Mouse (Mus musculus): Measurements from ENCODE around the gene Fam173a.
A peak's percentile ranks its signal among the peaks of the same experiment; 100 is the strongest.

Fam173a gene

DNA sequence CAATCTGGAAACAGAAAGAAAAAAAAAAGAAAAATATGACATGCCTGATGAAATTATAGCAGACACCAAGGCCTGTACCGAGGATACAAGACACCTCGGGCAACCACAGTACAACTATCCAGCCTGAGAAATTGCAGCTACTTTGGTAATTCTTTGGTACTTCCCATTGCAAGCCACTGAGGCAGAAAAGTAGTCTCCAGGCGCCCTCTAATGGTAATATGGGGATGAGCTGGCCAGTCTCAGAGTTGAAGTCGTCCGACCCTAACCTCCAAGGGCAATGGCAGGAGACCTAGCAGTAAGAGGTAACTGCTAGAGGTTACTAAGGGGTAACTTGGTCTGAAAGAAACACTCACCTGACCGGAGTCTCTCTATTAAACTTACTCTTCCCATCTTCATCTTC, 8.3 kb upstream of the Fam173a start:
- DNase-seq (ENCODE audit: extremely low read depth, insufficient read length, low spot score): no peak

GRCm38 (mm10) chr17:25796951-25797369, 4.3 kb upstream of the Fam173a start, which contains the start of gene Metrn:
Metrn (minus strand) TSS chr17:25797136.
- DNase-seq (ENCODE audit: extremely low read depth, insufficient read length, low spot score): peak; percentile 79

- DNase-seq (ENCODE audit: extremely low read depth, insufficient read length, low spot score): peak; percentile 57
Measured at GRCm38 (mm10) chr17:25796211-25796771, 3.6 kb upstream of the Fam173a start.

- DNase-seq (ENCODE audit: extremely low read depth, insufficient read length, low spot score): peak; percentile 51
Measured at GRCm38 (mm10) chr17:25795609-25796092, 3.0 kb upstream of the Fam173a start, which contains the start of gene AC134908.4. AC134908.4 (minus strand) TSS chr17:25795659.

GRCm38 (mm10) chr17:25794998-25795397, 2.3 kb upstream of the Fam173a start:
- no peak for DNase-seq (ENCODE audit: extremely low read depth, insufficient read length, low spot score)

- no peak for DNase-seq (ENCODE audit: extremely low read depth, insufficient read length, low spot score)
Measured at GRCm38 (mm10) chr17:25794197-25794596, 1.5 kb upstream of the Fam173a start.

- DNase-seq (ENCODE audit: extremely low read depth, insufficient read length, low spot score): peak; percentile 89
Measured at GRCm38 (mm10) chr17:25791843-25792527, 716 bp downstream of the Fam173a start.

DNA sequence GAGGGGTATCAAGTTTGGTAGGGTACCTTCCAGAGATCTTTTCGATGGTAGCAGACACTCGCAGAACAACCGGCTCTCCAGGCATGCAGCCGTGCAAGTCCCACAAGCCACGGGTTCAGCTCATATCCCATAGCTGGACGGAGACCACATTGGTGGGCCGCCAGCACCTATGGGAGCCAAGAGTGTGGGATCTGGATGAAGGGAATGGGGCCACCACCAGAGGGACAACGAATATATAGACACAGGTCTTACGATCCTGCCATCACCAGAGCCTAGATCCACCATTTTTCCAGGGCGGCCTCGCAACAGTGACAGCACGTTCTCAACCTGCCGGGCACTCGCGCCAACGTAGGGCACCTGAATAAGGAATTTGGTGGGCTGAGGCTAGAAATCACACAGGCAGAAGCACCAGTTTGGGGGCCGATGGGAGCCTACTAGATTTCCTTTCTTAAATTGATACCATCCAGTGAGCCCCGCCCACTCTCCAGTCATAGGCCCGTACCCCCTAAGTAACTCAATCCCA, 1.3 kb downstream of the Fam173a start:
- no peak for DNase-seq (ENCODE audit: extremely low read depth, insufficient read length, low spot score)

- DNase-seq (ENCODE audit: extremely low read depth, insufficient read length, low spot score): no peak
Measured at GRCm38 (mm10) chr17:25786781-25787504, 5.8 kb downstream of the Fam173a start.

- DNase-seq (ENCODE audit: extremely low read depth, insufficient read length, low spot score): no peak
Measured at GRCm38 (mm10) chr17:25786280-25786679, 6.4 kb downstream of the Fam173a start, which contains the start of gene Ccdc78. Ccdc78 (plus strand) TSS chr17:25786580.

DNA sequence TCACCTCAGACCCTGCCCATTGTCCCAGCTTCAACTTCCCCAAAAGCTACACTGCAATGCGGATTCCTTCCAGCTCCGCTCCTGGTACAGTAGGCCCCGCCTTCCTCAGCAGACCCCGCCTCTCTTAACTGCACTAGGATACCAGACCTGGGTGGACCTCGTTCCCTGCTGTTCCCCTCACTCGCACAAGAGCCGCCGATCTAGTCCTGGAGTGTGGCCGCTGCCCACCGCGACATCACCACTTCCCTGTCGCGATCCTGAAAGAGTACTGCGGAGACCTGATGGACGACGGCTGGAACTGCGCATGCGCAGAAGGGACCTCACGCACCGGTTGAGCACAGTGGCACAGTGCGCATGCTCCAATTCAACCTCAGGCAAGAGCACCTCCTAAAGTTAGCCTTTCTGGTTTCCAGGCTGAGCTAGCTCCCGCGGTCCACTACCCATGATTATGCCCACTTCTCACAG, 7.4 kb downstream of the Fam173a start, which contains the start of gene Haghl:
Gene Haghl (minus strand): TSS at position 393 of the 465 bp plus-strand sequence.
- DNase-seq (ENCODE audit: extremely low read depth, insufficient read length, low spot score): peak; percentile 92

DNA sequence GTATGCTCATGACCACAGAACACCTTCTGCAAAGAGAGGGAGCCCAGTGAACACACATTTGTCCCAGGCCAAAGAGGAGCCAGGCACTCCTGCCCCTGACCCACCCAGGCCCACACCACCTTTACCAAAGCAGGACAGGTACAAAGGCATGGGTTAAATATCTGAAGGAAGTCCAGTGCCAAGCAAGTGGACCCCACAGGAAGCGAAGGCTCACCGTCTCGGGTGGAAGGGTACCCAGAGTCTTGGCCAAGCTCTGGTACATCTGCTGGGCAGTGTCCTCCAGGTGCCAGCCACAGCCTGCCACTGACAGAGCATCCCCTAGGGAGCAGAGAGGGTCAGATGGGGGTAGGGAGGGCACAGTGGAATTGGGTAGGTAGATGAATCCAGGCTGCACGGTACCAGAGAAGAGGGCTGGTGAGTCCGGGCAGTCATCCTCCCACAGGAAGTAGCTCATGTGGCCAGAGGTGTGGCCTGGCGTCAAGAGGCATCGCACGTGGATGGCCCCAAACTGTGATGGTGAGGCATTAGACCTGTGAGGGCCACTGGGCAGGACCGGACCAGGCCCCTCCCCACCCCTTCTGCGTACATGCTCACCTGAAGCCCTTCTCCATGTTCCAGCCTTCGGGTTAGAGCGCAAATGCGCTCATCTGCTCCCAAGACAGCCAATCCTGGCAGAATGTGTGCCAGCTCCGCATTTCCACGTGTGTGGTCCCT, 8.7 kb downstream of the Fam173a start:
- DNase-seq (ENCODE audit: extremely low read depth, insufficient read length, low spot score): no peak

DNA sequence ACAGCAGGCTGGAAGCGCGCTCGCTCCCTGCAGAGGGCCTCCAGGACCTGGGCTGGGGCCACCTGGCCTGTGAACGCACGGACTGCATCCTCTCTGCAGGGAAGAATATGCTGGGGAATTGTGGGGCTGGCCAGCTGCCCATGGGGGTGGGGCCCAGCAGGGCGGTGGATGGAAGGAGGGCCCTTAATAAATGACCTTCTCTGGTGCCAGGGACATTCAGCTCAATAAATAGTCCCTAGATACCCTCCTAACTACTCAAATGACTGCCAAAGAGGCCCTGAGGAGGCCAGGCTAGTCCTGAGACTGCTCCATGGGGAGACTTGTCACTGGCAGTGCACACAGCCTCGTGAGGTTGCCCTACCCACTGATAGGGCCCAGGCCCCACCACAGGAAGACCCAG, 9.6 kb downstream of the Fam173a start:
- DNase-seq (ENCODE audit: extremely low read depth, insufficient read length, low spot score): no peak

GRCm38 (mm10) chr17:25781339-25781738, 11.4 kb downstream of the Fam173a start:
- DNase-seq (ENCODE audit: extremely low read depth, insufficient read length, low spot score): no peak

DNA sequence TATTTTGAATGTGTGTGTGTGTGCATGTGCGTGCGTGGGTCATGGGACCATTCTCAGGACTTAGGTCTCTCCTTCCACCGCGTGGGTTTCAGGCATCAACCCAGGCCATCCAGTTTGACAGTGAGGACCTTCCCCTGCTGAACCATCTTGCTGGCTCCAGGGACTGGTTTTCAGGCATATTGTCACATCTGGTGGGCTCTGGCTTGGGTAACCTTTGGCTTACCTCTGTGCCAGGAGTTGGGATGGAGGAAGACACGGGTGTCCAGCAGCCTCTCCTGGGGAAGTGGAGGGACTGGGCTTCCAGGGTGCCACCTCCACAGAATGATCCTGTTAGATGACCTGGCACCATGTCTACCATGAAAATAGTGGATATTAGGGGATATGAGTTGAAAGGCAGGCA, 14.8 kb downstream of the Fam173a start:
- no peak for DNase-seq (ENCODE audit: extremely low read depth, insufficient read length, low spot score)

DNA sequence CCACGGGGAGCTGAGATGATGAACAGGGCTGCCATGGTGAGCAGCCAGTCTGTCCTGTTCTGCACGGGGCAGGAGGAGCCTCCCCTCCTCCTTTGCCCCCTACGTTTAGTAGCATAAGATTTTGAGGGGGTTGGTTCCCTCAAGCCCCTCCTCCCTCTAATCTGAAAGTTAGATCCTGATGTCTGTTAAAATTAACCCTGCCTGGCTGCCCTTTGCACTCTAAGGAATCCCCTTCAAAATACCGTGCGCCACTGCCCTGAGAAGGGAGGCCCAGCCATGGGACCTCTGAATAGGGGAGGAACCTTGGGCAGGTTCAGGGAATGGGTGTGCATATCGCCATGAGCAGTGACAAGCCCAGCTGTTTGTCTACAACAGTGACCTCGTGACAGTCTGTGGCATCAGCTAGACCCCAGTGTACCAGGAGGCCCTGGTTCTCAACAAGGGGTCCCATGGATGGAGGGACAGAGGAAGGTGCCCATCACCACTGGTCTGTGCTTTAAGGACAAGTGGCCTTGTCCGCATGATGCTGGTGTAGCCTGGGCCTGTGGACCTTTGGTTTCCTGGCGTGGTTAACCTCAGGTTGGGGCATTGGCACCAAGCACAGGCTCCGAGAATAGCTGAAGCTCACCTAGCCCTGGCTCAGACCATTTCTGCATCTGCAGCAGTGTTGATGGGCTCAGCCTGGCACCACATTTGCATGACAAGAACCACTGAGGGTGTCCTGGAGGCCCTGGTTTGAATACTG, 17.2 kb downstream of the Fam173a start:
- no peak for DNase-seq (ENCODE audit: extremely low read depth, insufficient read length, low spot score)

DNA sequence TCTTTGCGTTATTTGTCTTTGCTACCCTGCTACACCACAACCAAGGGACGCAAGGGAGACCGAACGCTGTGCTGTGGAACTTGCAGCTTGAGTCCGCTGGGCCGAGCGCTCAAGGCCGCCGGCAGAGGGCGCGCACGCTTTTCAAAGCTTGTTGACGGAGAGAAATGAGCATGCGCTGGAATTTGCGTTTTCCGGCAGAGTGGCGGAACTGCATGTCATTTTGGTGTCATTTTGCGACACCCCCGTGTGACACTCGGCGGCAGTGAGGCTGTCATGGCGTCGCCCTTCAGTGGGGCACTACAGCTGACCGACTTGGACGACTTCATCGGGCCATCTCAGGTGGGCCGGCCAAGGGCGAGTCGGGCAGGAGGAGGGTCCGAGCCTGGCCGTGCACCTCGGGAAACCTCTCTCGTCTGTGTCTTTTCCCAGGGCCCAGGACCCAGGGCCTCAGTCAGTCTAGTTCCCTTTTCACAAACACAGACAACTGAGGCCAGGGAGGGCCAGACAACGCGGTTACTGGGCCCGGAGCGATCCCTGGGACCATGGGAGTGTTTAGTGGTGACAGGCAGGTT, 19.1 kb downstream of the Fam173a start, which contains the start of gene Narfl:
Gene Narfl (plus strand): TSS at position 228 of the 572 bp plus-strand sequence.
- peak; percentile 90 for DNase-seq (ENCODE audit: extremely low read depth, insufficient read length, low spot score)

DNA sequence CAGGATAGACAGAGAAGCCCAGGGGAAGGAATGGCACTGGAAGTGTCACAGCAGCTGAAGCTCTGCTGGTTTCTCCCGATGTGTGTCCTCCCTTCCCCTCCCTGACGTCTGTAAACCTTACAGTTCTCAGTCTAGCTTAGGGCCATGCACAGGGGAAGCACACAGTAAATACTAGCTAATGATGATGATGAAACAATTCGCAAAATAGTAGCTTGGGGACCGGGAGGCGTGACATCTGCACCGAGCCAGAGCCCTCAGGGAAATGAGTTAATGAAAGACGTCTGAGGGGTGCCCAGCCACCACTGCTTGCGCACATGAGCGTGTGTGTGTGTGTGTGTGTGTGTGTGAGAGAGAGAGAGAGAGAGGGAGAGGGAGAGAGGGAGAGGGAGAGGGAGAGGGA, 23.4 kb downstream of the Fam173a start:
- no peak for DNase-seq (ENCODE audit: extremely low read depth, insufficient read length, low spot score)

DNA sequence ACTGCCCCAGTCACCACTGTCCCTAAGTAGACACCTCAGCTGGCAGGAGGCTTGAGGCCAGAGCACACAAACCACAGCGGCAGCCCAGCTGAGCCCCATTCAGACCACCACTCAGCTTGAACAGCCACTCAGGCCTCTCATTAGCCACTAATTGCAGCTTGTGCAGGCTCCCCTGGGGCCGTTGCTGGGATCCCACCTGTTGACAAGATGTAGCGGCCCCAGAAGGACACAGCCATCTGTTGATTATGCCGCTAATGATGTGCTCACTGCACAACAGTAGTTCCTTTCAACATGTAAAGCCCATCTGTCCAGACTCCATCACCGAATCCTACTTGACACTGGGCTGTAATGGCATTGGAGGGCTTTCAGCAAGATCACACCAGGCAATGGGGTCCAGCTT, 26.8 kb downstream of the Fam173a start:
- DNase-seq (ENCODE audit: extremely low read depth, insufficient read length, low spot score): no peak

All from 3134 (cell line).